Mouse (Mus musculus): ENCODE measurements at regions not wholly inside any gene's neighbourhood (a gene's known extent, or its start where the extent isn't known, plus 50 kb on each side); places are given as distances from the start of the nearest gene placed in this dataset.
A peak's percentile ranks its signal among the peaks of the same experiment; 100 is the strongest.

GRCm38 (mm10) chr14:98538267-98538666, 368.7 kb upstream of the Dach1 start:
- H3K27ac ChIP-seq: no peak overlapping the region
- WGBS: 44% methylated on average over 4 of the region's 4 CpGs
- DNase-seq (ENCODE audit: low spot score): no peak

GRCm38 (mm10) chr14:98533600-98533999, 364.0 kb upstream of the Dach1 start:
- no peaks in the 10 kb centered on the region for H3K9me3 ChIP-seq
- no peak overlapping the region for H3K27ac ChIP-seq
- no peaks in the 10 kb centered on the region for H3K36me3 ChIP-seq
- no peak overlapping the region for H3K4me3 ChIP-seq
- H3K4me1 ChIP-seq (replicated peaks): peaks cover 16% of the 10 kb centered on the region
- no peaks in the 10 kb centered on the region for H3K27me3 ChIP-seq (ENCODE audit: insufficient read depth, poor library complexity, severe bottlenecking)
- WGBS: 90% methylated on average over 10 of the region's 10 CpGs
- DNase-seq (ENCODE audit: low spot score): no peak

More at GRCm38 (mm10) chr14:98538267-98538666, 368.7 kb upstream of the Dach1 start:
- Histone ChIP-seq H3K9me3 (no peaks in the 10 kb centered on the region), H3K27me3 (ENCODE audit: insufficient read depth, poor library complexity, severe bottlenecking) (no peaks in the 10 kb centered on the region), H3K36me3 (no peaks in the 10 kb centered on the region), H3K4me3 (no peak overlapping the region), H3K4me1 (replicated peaks) (peaks cover 14% of the 10 kb centered on the region)

- H3K36me3 ChIP-seq: no peaks in the 10 kb centered on the region
- no peak overlapping the region for H3K27ac ChIP-seq
- H3K27me3 ChIP-seq (ENCODE audit: insufficient read depth, poor library complexity, severe bottlenecking): no peaks in the 10 kb centered on the region
- 93% methylated on average over 3 of the region's 3 CpGs for WGBS
- H3K4me1 ChIP-seq (replicated peaks): no peaks in the 10 kb centered on the region
- no peak overlapping the region for H3K4me3 ChIP-seq
- H3K9me3 ChIP-seq: no peaks in the 10 kb centered on the region
- DNase-seq (ENCODE audit: low spot score): no peak
Observed at GRCm38 (mm10) chr14:98520966-98521365, 351.4 kb upstream of the Dach1 start.

- Histone ChIP-seq H3K4me3 (no peak overlapping the region), H3K9me3 (no peaks in the 10 kb centered on the region), H3K36me3 (no peaks in the 10 kb centered on the region), H3K4me1 (replicated peaks) (no peaks in the 10 kb centered on the region), H3K27me3 (ENCODE audit: insufficient read depth, poor library complexity, severe bottlenecking) (no peaks in the 10 kb centered on the region), H3K27ac (no peak overlapping the region)
- no peak for DNase-seq (ENCODE audit: low spot score)
- WGBS: 91% methylated on average over 6 of the region's 6 CpGs
Observed at GRCm38 (mm10) chr14:98505321-98505720, 335.8 kb upstream of the Dach1 start.

- Histone ChIP-seq H3K27ac (no peak overlapping the region), H3K4me3 (no peak overlapping the region), H3K4me1 (replicated peaks) (no peaks in the 10 kb centered on the region), H3K36me3 (no peaks in the 10 kb centered on the region), H3K27me3 (ENCODE audit: insufficient read depth, poor library complexity, severe bottlenecking) (no peaks in the 10 kb centered on the region), H3K9me3 (no peaks in the 10 kb centered on the region)
- no peak for DNase-seq (ENCODE audit: low spot score)
- WGBS: 89% methylated on average over 8 of the region's 8 CpGs
Observed at GRCm38 (mm10) chr14:98477416-98477815, 307.9 kb upstream of the Dach1 start.

GRCm38 (mm10) chr14:98471803-98472509, 302.4 kb upstream of the Dach1 start:
- H3K27me3 ChIP-seq (ENCODE audit: insufficient read depth, poor library complexity, severe bottlenecking): no peaks in the 10 kb centered on the region
- H3K27ac ChIP-seq: no peak overlapping the region
- peaks cover 6% of the 10 kb centered on the region; the same call in 1 of the 2 replicates for H3K4me1 ChIP-seq (replicated peaks)
- H3K9me3 ChIP-seq: no peaks in the 10 kb centered on the region
- no peak overlapping the region for H3K4me3 ChIP-seq
- no peak for DNase-seq (ENCODE audit: low spot score)
- 77% methylated on average over 5 of the region's 5 CpGs for WGBS
- H3K36me3 ChIP-seq: no peaks in the 10 kb centered on the region

GRCm38 (mm10) chr14:98454461-98454860, 284.9 kb upstream of the Dach1 start:
- no peak for DNase-seq (ENCODE audit: low spot score)
- WGBS: 84% methylated on average over 1 of the region's 1 CpGs

GRCm38 (mm10) chr14:98452191-98452590, 282.6 kb upstream of the Dach1 start:
- no peaks in the 10 kb centered on the region for H3K27me3 ChIP-seq (ENCODE audit: insufficient read depth, poor library complexity, severe bottlenecking)
- H3K36me3 ChIP-seq: no peaks in the 10 kb centered on the region
- no peaks in the 10 kb centered on the region for H3K9me3 ChIP-seq
- WGBS: 85% methylated on average over 6 of the region's 6 CpGs
- no peak for DNase-seq (ENCODE audit: low spot score)
- H3K4me3 ChIP-seq: no peak overlapping the region
- H3K4me1 ChIP-seq (replicated peaks): no peaks in the 10 kb centered on the region
- H3K27ac ChIP-seq: no peak overlapping the region

More at GRCm38 (mm10) chr14:98454461-98454860, 284.9 kb upstream of the Dach1 start:
- Histone ChIP-seq H3K27me3 (ENCODE audit: insufficient read depth, poor library complexity, severe bottlenecking) (no peaks in the 10 kb centered on the region), H3K27ac (no peak overlapping the region), H3K9me3 (no peaks in the 10 kb centered on the region), H3K4me1 (replicated peaks) (no peaks in the 10 kb centered on the region), H3K36me3 (no peaks in the 10 kb centered on the region), H3K4me3 (no peak overlapping the region)

GRCm38 (mm10) chr14:98449568-98449967, 280.0 kb upstream of the Dach1 start:
- no peaks in the 10 kb centered on the region for H3K4me1 ChIP-seq (replicated peaks)
- DNase-seq (ENCODE audit: low spot score): no peak
- no peaks in the 10 kb centered on the region for H3K36me3 ChIP-seq
- no peak overlapping the region for H3K4me3 ChIP-seq
- no peaks in the 10 kb centered on the region for H3K27me3 ChIP-seq (ENCODE audit: insufficient read depth, poor library complexity, severe bottlenecking)
- no peak overlapping the region for H3K27ac ChIP-seq
- no peaks in the 10 kb centered on the region for H3K9me3 ChIP-seq
- WGBS: 78% methylated on average over 5 of the region's 5 CpGs

GRCm38 (mm10) chr14:98442411-98442810, 272.8 kb upstream of the Dach1 start:
- no peaks in the 10 kb centered on the region for H3K4me1 ChIP-seq (replicated peaks)
- DNase-seq (ENCODE audit: low spot score): no peak
- 88% methylated on average over 3 of the region's 3 CpGs for WGBS
- no peak overlapping the region for H3K4me3 ChIP-seq
- H3K36me3 ChIP-seq: no peaks in the 10 kb centered on the region
- H3K9me3 ChIP-seq: no peaks in the 10 kb centered on the region
- H3K27me3 ChIP-seq (ENCODE audit: insufficient read depth, poor library complexity, severe bottlenecking): no peaks in the 10 kb centered on the region
- no peak overlapping the region for H3K27ac ChIP-seq

GRCm38 (mm10) chr14:98441954-98442353, 272.4 kb upstream of the Dach1 start:
- H3K9me3 ChIP-seq: no peaks in the 10 kb centered on the region
- no peaks in the 10 kb centered on the region for H3K4me1 ChIP-seq (replicated peaks)
- no peaks in the 10 kb centered on the region for H3K27me3 ChIP-seq (ENCODE audit: insufficient read depth, poor library complexity, severe bottlenecking)
- 79% methylated on average over 2 of the region's 2 CpGs for whole genome bisulfite sequencing
- DNase-seq (ENCODE audit: low spot score): no peak
- no peak overlapping the region for H3K27ac ChIP-seq
- no peaks in the 10 kb centered on the region for H3K36me3 ChIP-seq
- H3K4me3 ChIP-seq: no peak overlapping the region

GRCm38 (mm10) chr14:98431959-98432358, 262.4 kb upstream of the Dach1 start:
- H3K27me3 ChIP-seq (ENCODE audit: insufficient read depth, poor library complexity, severe bottlenecking): no peaks in the 10 kb centered on the region
- no peak overlapping the region for H3K27ac ChIP-seq
- no peak overlapping the region for H3K4me3 ChIP-seq
- peak; percentile 25 for DNase-seq (ENCODE audit: low spot score)
- no peaks in the 10 kb centered on the region for H3K9me3 ChIP-seq
- no peaks in the 10 kb centered on the region for H3K36me3 ChIP-seq
- 53% methylated on average over 11 of the region's 11 CpGs for WGBS
- no peaks in the 10 kb centered on the region; the same call in 1 of the 2 replicates for H3K4me1 ChIP-seq (replicated peaks)

GRCm38 (mm10) chr14:98417719-98418118, 248.2 kb upstream of the Dach1 start:
- H3K27ac ChIP-seq: no peak overlapping the region
- 77% methylated on average over 1 of the region's 1 CpGs for WGBS
- H3K36me3 ChIP-seq: no peaks in the 10 kb centered on the region
- no peaks in the 10 kb centered on the region for H3K9me3 ChIP-seq
- no peak for DNase-seq (ENCODE audit: low spot score)
- no peaks in the 10 kb centered on the region for H3K4me1 ChIP-seq (replicated peaks)
- no peaks in the 10 kb centered on the region for H3K27me3 ChIP-seq (ENCODE audit: insufficient read depth, poor library complexity, severe bottlenecking)
- no peak overlapping the region for H3K4me3 ChIP-seq

GRCm38 (mm10) chr14:98414201-98414600, 244.6 kb upstream of the Dach1 start:
- DNase-seq (ENCODE audit: low spot score): peak; percentile 25
- Histone ChIP-seq H3K36me3 (no peaks in the 10 kb centered on the region), H3K27ac (no peak overlapping the region), H3K4me1 (replicated peaks) (no peaks in the 10 kb centered on the region), H3K27me3 (ENCODE audit: insufficient read depth, poor library complexity, severe bottlenecking) (no peaks in the 10 kb centered on the region), H3K9me3 (no peaks in the 10 kb centered on the region), H3K4me3 (no peak overlapping the region)
- 62% methylated on average over 7 of the region's 7 CpGs for WGBS

All from hindbrain, embryonic 10.5 days (tissue).